Mouse (Mus musculus) fibroblast of lung, adult 2 months (primary cell): ENCODE data around the gene Olfr1045.
"Not testable (repeated sequence)": the region's sequence is repeated elsewhere in the genome, so short reads cannot be mapped to it uniquely, and the experiment has no call there.

ENCODE experiments used
- DNase-seq: peaks from one replicate; pipeline ENCODE4 v3.0.0-alpha.2; 2011; ENCODE audit warnings: low read depth

Gene Olfr1045

DNA sequence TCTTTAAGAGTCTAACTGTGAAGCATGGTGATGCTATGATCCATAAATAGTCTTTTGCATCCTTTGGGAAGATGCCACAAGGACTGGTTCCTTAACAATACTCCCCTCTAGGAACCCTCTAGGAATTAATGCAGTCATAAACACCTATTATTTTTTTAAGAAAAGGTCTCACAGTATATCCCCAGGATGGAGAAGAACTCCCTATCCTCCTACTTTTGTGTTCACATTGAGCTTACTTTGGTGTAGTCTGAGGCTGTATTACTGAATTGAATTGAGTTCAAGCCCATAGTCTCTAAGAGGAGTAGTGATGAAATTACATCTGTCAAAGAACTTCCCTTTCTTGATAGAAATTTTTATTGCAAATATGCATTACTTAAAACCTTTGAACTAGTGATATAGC is at the start of gene Olfr1045:
Gene Olfr1045 (minus strand): TSS at position 101 of the 400 bp plus-strand sequence.
- DNase-seq = no peak

GRCm38 (mm10) chr2:86240189-86240588 is 37.4 kb upstream of the Olfr1045 start, which contains the start of gene Olfr1048:
TSS of gene Olfr1048 (minus strand) at chr2:86240289.
- no peak for DNase-seq

DNA sequence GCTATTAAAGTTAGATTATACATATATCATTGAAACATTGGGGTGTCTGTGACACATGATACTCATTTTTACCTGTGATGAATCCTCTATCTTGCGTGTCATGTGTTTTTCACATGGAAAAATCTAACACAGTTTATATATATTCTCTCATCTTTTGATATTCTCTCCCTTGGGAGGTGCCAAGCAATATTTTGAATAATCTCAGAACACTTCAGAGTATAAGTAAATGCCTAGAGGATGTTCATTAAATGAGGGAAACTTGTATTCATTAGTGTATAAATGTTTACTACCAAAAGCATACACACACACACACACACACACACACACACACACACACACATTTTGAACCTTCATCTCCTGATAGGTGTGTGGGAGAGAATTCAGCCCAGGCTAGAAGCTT is 28.5 kb upstream of the Olfr1045 start, which contains the start of gene Olfr1047:
Gene Olfr1047 (minus strand): TSS at position 101 of the 400 bp plus-strand sequence.
- DNase-seq = no peak

- DNase-seq = no peak
Observed at GRCm38 (mm10) chr2:86219214-86219613, 16.4 kb upstream of the Olfr1045 start, which contains the start of gene Olfr1046. TSS of gene Olfr1046 (minus strand) at chr2:86219314.

DNA sequence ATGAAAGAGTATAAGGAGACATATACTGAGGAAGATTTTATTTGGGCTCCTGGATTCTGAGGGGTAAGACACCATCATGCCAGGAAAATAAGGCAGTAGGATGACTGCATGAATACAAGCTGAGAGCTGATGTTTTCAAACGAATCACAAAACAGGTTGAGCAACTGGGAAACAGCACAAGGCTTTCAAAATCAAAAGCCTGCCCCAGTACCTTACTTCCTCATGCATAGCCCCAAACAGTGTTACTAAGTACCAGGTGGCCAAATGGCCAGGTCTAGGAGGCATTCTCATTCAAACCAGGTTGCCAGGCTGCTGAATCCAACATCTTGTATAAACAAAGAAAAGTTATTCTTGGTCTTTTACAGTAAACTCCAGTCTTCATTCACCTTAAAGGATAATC is 6.9 kb downstream of the Olfr1045 start:
- no peak for DNase-seq

DNA sequence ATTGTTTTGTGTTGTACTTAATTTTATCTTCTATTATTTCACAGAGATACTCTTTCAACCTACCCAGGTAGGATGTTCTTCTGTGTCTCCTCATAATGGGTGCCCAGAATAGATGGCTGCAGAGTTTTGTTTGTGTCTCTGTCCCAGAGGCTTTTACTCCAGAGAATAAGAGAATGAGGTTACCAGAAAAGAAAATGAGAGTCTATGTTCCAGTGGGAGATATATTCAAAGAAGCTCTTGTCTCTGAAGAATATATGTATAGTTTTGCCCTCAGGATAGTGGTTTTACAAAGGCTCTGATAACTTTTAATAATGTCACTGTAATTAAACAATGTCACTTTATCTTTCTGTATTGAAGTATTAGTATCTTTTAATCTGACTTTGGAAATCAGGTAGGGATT is 17.2 kb downstream of the Olfr1045 start, which contains the start of gene Olfr52:
Gene Olfr52 (minus strand): TSS at position 101 of the 400 bp plus-strand sequence.
- no peak for DNase-seq

GRCm38 (mm10) chr2:86179950-86180349 is 22.9 kb downstream of the Olfr1045 start:
- no peak for DNase-seq

- no peak for DNase-seq
Observed at GRCm38 (mm10) chr2:86177720-86178119, 25.1 kb downstream of the Olfr1045 start, which contains the start of gene Olfr1044. TSS of gene Olfr1044 (minus strand) at chr2:86177820.

- DNase-seq = not testable (repeated sequence)
Observed at GRCm38 (mm10) chr2:86175422-86175821, 27.4 kb downstream of the Olfr1045 start.

GRCm38 (mm10) chr2:86167422-86167821 is 35.4 kb downstream of the Olfr1045 start, which contains the start of gene Olfr1043:
TSS of gene Olfr1043 (minus strand) at chr2:86167522.
- no peak for DNase-seq

GRCm38 (mm10) chr2:86161738-86162137 is 41.1 kb downstream of the Olfr1045 start, which contains the start of gene Olfr1042:
TSS of gene Olfr1042 (minus strand) at chr2:86161838.
- no peak for DNase-seq

DNA sequence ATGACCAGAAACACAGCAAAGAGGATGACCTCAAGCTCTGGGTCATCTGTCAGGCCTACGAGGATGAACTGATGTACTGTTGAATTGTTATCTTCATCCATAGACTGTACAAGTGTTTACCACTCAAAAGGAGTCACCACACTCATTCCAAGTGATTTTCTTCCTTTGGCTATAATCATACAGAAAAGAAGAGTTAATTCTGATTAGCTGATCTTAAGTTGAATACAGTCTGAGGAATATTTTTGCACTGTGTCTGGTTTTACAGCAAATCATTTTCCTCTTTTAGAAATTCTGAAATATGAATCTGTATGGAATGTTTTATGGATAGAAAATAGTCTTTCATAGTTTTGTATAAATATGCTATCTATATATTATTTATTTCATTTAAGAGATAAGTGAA is 56.2 kb downstream of the Olfr1045 start, which contains the start of gene Olfr1040:
Gene Olfr1040 (minus strand): TSS at position 101 of the 400 bp plus-strand sequence.
- no peak for DNase-seq
